Mouse (Mus musculus) liver, embryonic 11.5 days (tissue): ENCODE results near the gene Tdrd12. TPM values are rescaled to one million over a fixed set of nuclear protein-coding genes. Genes with fewer than 3 reads are reported as not detected.

Experiments used
- ATAC-seq: fragments of 200-750 bp; cut with Nextera tagmentation; replicated peaks from 2 replicates; pipeline ENCODE4 v1.8.0; 2017; ENCODE audit warnings: moderate number of reproducible peaks, mild to moderate bottlenecking, moderate TSS enrichment, moderate library complexity; ENCODE audit not compliant: low FRiP score
- DNase-seq: peaks from one replicate; pipeline ENCODE4 v3.0.0-alpha.2; 2017; ENCODE audit warnings: low spot score
- H3K27ac ChIP-seq: fragments of 300-500 bp; sonication (generic); 2 replicates; pipeline ENCODE4 v1.5.1; 2014; ENCODE audit warnings: mild to moderate bottlenecking, low read depth, low read length, control low read depth
- H3K27me3 ChIP-seq: fragments of 300-500 bp; sonication (generic); replicated peaks from 2 replicates; pipeline ENCODE4 v1.6.1; 2014; ENCODE audit warnings: low read length, mixed read lengths; ENCODE audit not compliant: control insufficient read depth, insufficient read depth
- H3K36me3 ChIP-seq: fragments of 300-500 bp; sonication (generic); 2 replicates; pipeline ENCODE4 v1.6.1; 2014; ENCODE audit warnings: mild to moderate bottlenecking, low read length, moderate library complexity, mixed read lengths; ENCODE audit not compliant: control insufficient read depth, insufficient read depth
- H3K4me1 ChIP-seq: fragments of 300-500 bp; sonication (generic); replicated peaks from 2 replicates; pipeline ENCODE4 v1.6.1; 2014; ENCODE audit warnings: low read length, mixed read lengths; ENCODE audit not compliant: control insufficient read depth, insufficient read depth
- H3K4me2 ChIP-seq: fragments of 300-500 bp; sonication (generic); 2 replicates; pipeline ENCODE4 v1.6.1; 2014; ENCODE audit warnings: mild to moderate bottlenecking, control low read depth, moderate library complexity
- H3K4me3 ChIP-seq: fragments of 300-500 bp; sonication (generic); 2 replicates; pipeline ENCODE4 v1.5.1; 2014; ENCODE audit warnings: low read depth, low read length, control low read depth
- H3K9ac ChIP-seq: fragments of 300-500 bp; sonication (generic); 2 replicates; pipeline ENCODE4 v1.6.1; 2014; ENCODE audit warnings: low read depth, low read length, control low read depth
- H3K9me3 ChIP-seq: fragments of 300-500 bp; sonication (generic); 2 replicates; pipeline ENCODE4 v1.6.1; 2016; ENCODE audit warnings: low read length, inconsistent platforms, mixed read lengths; ENCODE audit not compliant: control insufficient read depth
- WGBS: fragments of 180-500 bp; shearing (Covaris S2); extraction: QIAGEN DNeasy Blood & Tissue Kit; methylation state at CpG from one replicate; pipeline ENCODE4 v1.1.7; 2014; 5-methylcytosine and 5-hydroxymethylcytosine counted together
- polyA plus RNA-seq: library from polyadenylated mRNA; unstranded; fragments of >200 nt; fragmentation: Nextera tagmentation; extraction: Ambion mirVana; gene quantifications from 2 replicates; pipeline ENCODE4 v1.2.1, GENCODE M21; 2014

Gene Tdrd12
- 0.22 and 0.29 TPM in 2 replicates for polyA plus RNA-seq

DNA sequence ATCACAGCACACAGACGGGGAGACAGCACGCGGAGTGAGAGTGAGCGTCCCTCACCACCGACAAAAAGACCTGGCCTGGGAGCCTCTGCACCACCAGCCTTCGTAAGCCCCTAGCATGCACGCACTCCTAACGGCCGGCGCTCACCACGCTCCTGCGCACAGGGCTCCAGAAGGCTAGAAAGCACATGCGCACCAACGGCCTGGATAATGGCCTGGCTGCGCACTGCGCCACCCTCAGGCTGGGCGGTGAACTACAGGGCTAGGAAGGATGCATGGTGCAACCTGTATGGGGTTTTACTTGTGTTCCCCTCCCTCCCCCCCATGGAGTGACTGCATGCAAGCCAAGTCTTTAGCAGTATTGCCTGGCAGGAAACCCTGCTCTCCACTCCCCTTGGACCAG lies at the start of gene Tdrd12:
TSS of gene Tdrd12 (minus strand) at position 184 of the 400 bp plus-strand sequence.
- no peaks in the 10 kb centered on the region for H3K36me3 ChIP-seq
- H3K4me3 ChIP-seq, result no peak within 1 kb of the TSS
- H3K4me1 ChIP-seq, result no peaks in the 10 kb centered on the region
- DNase-seq (no peak), ATAC-seq (no peak)
- no peak within 1 kb of the TSS for H3K4me2 ChIP-seq
- H3K9ac ChIP-seq, result no peak within 1 kb of the TSS
- H3K9me3 ChIP-seq, result no peaks in the 10 kb centered on the region
- H3K27ac ChIP-seq, result no peak within 1 kb of the TSS
- no peaks in the 10 kb centered on the region for H3K27me3 ChIP-seq
- 84% methylated on average over 17 of the region's 17 CpGs for WGBS

DNA sequence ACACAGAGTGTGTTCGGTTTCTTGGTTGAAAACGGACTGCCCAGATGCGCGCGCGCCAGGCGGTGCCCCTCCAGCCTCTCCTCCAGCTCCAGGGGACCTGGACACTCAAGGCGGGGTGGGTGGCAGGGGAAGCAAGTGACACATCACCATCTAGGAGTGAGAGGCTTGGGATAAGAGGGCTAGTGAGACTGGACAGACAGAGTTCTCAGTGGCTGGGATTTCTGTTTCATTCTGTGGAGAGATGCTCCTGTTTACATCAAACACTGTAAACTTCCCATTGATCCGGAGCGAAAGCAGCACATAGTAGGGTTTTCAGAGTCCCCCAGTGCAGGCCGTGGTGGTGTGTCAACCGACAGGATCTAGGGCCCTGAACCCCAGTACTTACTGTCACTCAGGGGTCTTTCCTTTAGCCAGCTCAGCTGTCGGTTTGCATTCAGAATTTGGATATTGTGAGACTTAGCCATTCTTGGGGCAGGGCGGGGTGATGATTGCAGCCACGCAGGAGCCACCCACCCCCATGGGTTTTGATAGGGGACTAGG lies 49.4 kb upstream of the Tdrd12 start:
- peak overlapping the region; percentile 97 for H3K4me3 ChIP-seq
- H3K36me3 ChIP-seq, result peaks cover 3% of the 10 kb centered on the region
- peaks cover 25% of the 10 kb centered on the region for H3K27me3 ChIP-seq
- H3K9ac ChIP-seq, result peak overlapping the region; percentile 95
- H3K4me1 ChIP-seq, result peaks cover 41% of the 10 kb centered on the region
- 18% methylated on average over 15 of the region's 15 CpGs for WGBS
- peak overlapping the region; percentile 100 for H3K4me2 ChIP-seq
- ATAC-seq (no peak), DNase-seq (no peak)
- no peaks in the 10 kb centered on the region for H3K9me3 ChIP-seq
- H3K27ac ChIP-seq, result peak overlapping the region; percentile 86

GRCm38 (mm10) chr7:35586055-35586905 lies 48.7 kb upstream of the Tdrd12 start, which contains the start of gene Ankrd27:
Gene Ankrd27, plus strand, starts transcription at chr7:35586244.
- peak within 1 kb of the TSS; percentile 86 for H3K27ac ChIP-seq
- H3K4me3 ChIP-seq, result peak within 1 kb of the TSS; percentile 97
- peaks cover 41% of the 10 kb centered on the region for H3K4me1 ChIP-seq
- peaks cover 25% of the 10 kb centered on the region for H3K27me3 ChIP-seq
- no peaks in the 10 kb centered on the region for H3K36me3 ChIP-seq
- H3K4me2 ChIP-seq, result peak within 1 kb of the TSS; percentile 100
- DNase-seq (peak; percentile 92), ATAC-seq (peak; percentile 95)
- WGBS, result under 1% methylated on average over 49 of the region's 49 CpGs
- H3K9ac ChIP-seq, result peak within 1 kb of the TSS; percentile 95
- no peaks in the 10 kb centered on the region for H3K9me3 ChIP-seq

- Histone ChIP-seq H3K27ac (peak within 1 kb of the TSS; percentile 86), H3K9me3 (no peaks in the 10 kb centered on the region), H3K36me3 (no peaks in the 10 kb centered on the region), H3K27me3 (peaks cover 25% of the 10 kb centered on the region), H3K4me2 (peak within 1 kb of the TSS; percentile 100), H3K9ac (peak within 1 kb of the TSS; percentile 95), H3K4me3 (peak within 1 kb of the TSS; percentile 97), H3K4me1 (peaks cover 41% of the 10 kb centered on the region)
- ATAC-seq (peak; percentile 44), DNase-seq (peak; percentile 83)
- WGBS, result under 1% methylated on average over 45 of the region's 45 CpGs
Observed at GRCm38 (mm10) chr7:35585191-35586054, 47.9 kb upstream of the Tdrd12 start, which contains the start of gene Rgs9bp. Gene Rgs9bp, minus strand, starts transcription at chr7:35585582.

- Histone ChIP-seq H3K27me3 (peaks cover 25% of the 10 kb centered on the region), H3K4me1 (peaks cover 41% of the 10 kb centered on the region), H3K9ac (peak overlapping the region; percentile 64), H3K27ac (no peak overlapping the region), H3K36me3 (no peaks in the 10 kb centered on the region), H3K4me2 (peak overlapping the region; percentile 100), H3K9me3 (no peaks in the 10 kb centered on the region), H3K4me3 (peak overlapping the region; percentile 97)
- WGBS, result under 1% methylated on average over 50 of the region's 50 CpGs
- ATAC-seq, result no peak
- no peak for DNase-seq
Observed at GRCm38 (mm10) chr7:35584786-35585190, 47.2 kb upstream of the Tdrd12 start.

GRCm38 (mm10) chr7:35584068-35584785 lies 46.7 kb upstream of the Tdrd12 start:
- WGBS, result 7% methylated on average over 36 of the region's 36 CpGs
- no peak for DNase-seq
- H3K27ac ChIP-seq, result no peak overlapping the region

GRCm38 (mm10) chr7:35583476-35584025 lies 46.0 kb upstream of the Tdrd12 start:
- Histone ChIP-seq H3K9ac (no peak overlapping the region), H3K36me3 (no peaks in the 10 kb centered on the region), H3K4me3 (no peak overlapping the region), H3K27ac (no peak overlapping the region), H3K4me2 (0 out of 2 replicates have a peak overlapping the region, but pooled peaks have one; percentile 100), H3K9me3 (no peaks in the 10 kb centered on the region), H3K27me3 (peaks cover 25% of the 10 kb centered on the region), H3K4me1 (peaks cover 32% of the 10 kb centered on the region)
- ATAC-seq (no peak), DNase-seq (no peak)
- 26% methylated on average over 11 of the region's 11 CpGs for WGBS

More at GRCm38 (mm10) chr7:35584068-35584785, 46.7 kb upstream of the Tdrd12 start:
- Histone ChIP-seq H3K4me3 (peak overlapping the region; percentile 97), H3K27me3 (peaks cover 25% of the 10 kb centered on the region), H3K9ac (peak overlapping the region; percentile 64), H3K9me3 (no peaks in the 10 kb centered on the region), H3K4me1 (peaks cover 39% of the 10 kb centered on the region), H3K4me2 (peak overlapping the region; percentile 100), H3K36me3 (no peaks in the 10 kb centered on the region)
- ATAC-seq, result no peak
